Mouse (Mus musculus) stomach, postnatal 0 days (tissue): ENCODE results near the gene Rsc1a1. TPM values are rescaled to one million over a fixed set of nuclear protein-coding genes. Genes with fewer than 3 reads are reported as not detected.

Source experiments
- ATAC-seq: fragments of 200-750 bp; cut with Nextera tagmentation; 2 replicates; pipeline ENCODE4 v1.8.0; 2017; ENCODE audit not compliant: low FRiP score, low TSS enrichment
- DNase-seq: peaks from one replicate; pipeline ENCODE4 v3.0.0-alpha.2; 2016; ENCODE audit warnings: low spot score
- H3K27ac ChIP-seq: fragments of 300-500 bp; sonication (generic); replicated peaks from 2 replicates; pipeline ENCODE4 v1.5.1; 2014; ENCODE audit warnings: mild to moderate bottlenecking, control low read depth
- H3K27me3 ChIP-seq: fragments of 300-500 bp; sonication (generic); 2 replicates; pipeline ENCODE4 v1.6.1; 2014; ENCODE audit warnings: low read length; ENCODE audit not compliant: control insufficient read depth, insufficient read depth
- H3K36me3 ChIP-seq: fragments of 300-500 bp; sonication (generic); 2 replicates; pipeline ENCODE4 v1.6.1; 2014; ENCODE audit warnings: low read length, mixed read lengths; ENCODE audit not compliant: control insufficient read depth, insufficient read depth
- H3K4me1 ChIP-seq: fragments of 300-500 bp; sonication (generic); replicated peaks from 2 replicates; pipeline ENCODE4 v1.6.1; 2014; ENCODE audit warnings: antibody characterized with exemption; ENCODE audit not compliant: control insufficient read depth, insufficient read depth
- H3K4me2 ChIP-seq: fragments of 300-500 bp; sonication (generic); replicated peaks from 2 replicates; pipeline ENCODE4 v1.6.1; 2014; ENCODE audit warnings: low read depth, mild to moderate bottlenecking, control low read depth, moderate library complexity
- H3K4me3 ChIP-seq: fragments of 300-500 bp; sonication (generic); 2 replicates; pipeline ENCODE4 v1.5.1; 2014; ENCODE audit warnings: low read depth, low read length, control low read depth
- H3K9ac ChIP-seq: fragments of 300-500 bp; sonication (generic); 2 replicates; pipeline ENCODE4 v1.6.1; 2014; ENCODE audit warnings: mild to moderate bottlenecking, low read length, control low read depth, mixed read lengths
- H3K9me3 ChIP-seq: fragments of 300-500 bp; sonication (generic); 2 replicates; pipeline ENCODE4 v1.6.1; 2016; ENCODE audit warnings: low read length; ENCODE audit not compliant: control insufficient read depth
- CTCF ChIP-seq: IDR thresholded peaks from 2 replicates; pipeline ENCODE4 v1.5.1; 2016; ENCODE audit warnings: antibody characterized with exemption, low read depth, mild to moderate bottlenecking, moderate library complexity
- EP300 ChIP-seq: optimal IDR thresholded peaks from 2 replicates; pipeline ENCODE3; 2016; ENCODE audit warnings: antibody characterized with exemption
- WGBS: fragments of 180-500 bp; shearing (Covaris S2); extraction: QIAGEN DNeasy Blood & Tissue Kit; methylation state at CpG from one replicate; pipeline ENCODE4 v1.1.7; 2014; 5-methylcytosine and 5-hydroxymethylcytosine counted together
- polyA plus RNA-seq: library from polyadenylated mRNA; unstranded; fragments of >200 nt; fragmentation: Nextera tagmentation; extraction: Ambion mirVana; gene quantifications from 2 replicates; pipeline ENCODE4 v1.2.1, GENCODE M21; 2015

The Rsc1a1 gene
- polyA plus RNA-seq, 1 experiment from 2014 or later: not detected

- Histone ChIP-seq H3K9me3 (no peaks in the 10 kb centered on the region), H3K4me2 (no peak overlapping the region), H3K4me3 (no peak overlapping the region), H3K27ac (no peak overlapping the region), H3K9ac (no peak overlapping the region), H3K36me3 (peaks cover 10% of the 10 kb centered on the region), H3K4me1 (no peaks in the 10 kb centered on the region), H3K27me3 (no peaks in the 10 kb centered on the region)
- TF ChIP-seq CTCF: no peak
- peak; percentile 40 for DNase-seq
- peak; percentile 36 for ATAC-seq
- WGBS: 77% methylated on average over 25 of the region's 25 CpGs
These were observed 43.2 kb downstream of the Rsc1a1 start for GRCm38 (mm10) chr4:141641961-141642811.

GRCm38 (mm10) chr4:141641353-141641771 lies 44.0 kb downstream of the Rsc1a1 start:
- Histone ChIP-seq H3K4me1 (no peaks in the 10 kb centered on the region), H3K4me3 (no peak overlapping the region), H3K27me3 (no peaks in the 10 kb centered on the region), H3K4me2 (no peak overlapping the region), H3K27ac (0 out of 2 replicates have a peak overlapping the region, but pooled peaks have one; percentile 13), H3K9ac (no peak overlapping the region), H3K9me3 (no peaks in the 10 kb centered on the region), H3K36me3 (peaks cover 17% of the 10 kb centered on the region)
- WGBS: 91% methylated on average over 7 of the region's 7 CpGs
- TF ChIP-seq CTCF (no peak), EP300 (no peak)
- no peak for DNase-seq
- peak; percentile 10; the same call in 1 of the 2 replicates for ATAC-seq

GRCm38 (mm10) chr4:141639474-141639873 lies 45.9 kb downstream of the Rsc1a1 start:
- no peak for DNase-seq
- H3K9me3 ChIP-seq: no peaks in the 10 kb centered on the region
- no peak overlapping the region for H3K9ac ChIP-seq
- H3K4me2 ChIP-seq: no peak overlapping the region
- no peak for ATAC-seq
- peaks cover 17% of the 10 kb centered on the region for H3K36me3 ChIP-seq
- H3K4me1 ChIP-seq: no peaks in the 10 kb centered on the region
- H3K4me3 ChIP-seq: no peak overlapping the region
- TF ChIP-seq EP300: no peak
- TF ChIP-seq CTCF: 0 out of 2 replicates have a peak, but pooled peaks have one; percentile 13
- H3K27me3 ChIP-seq: no peaks in the 10 kb centered on the region
- no peak overlapping the region for H3K27ac ChIP-seq
- WGBS: 78% methylated on average over 11 of the region's 11 CpGs

- ATAC-seq (no peak), DNase-seq (no peak)
- Histone ChIP-seq H3K27ac (no peak overlapping the region), H3K4me1 (no peaks in the 10 kb centered on the region), H3K36me3 (peaks cover 19% of the 10 kb centered on the region), H3K4me3 (no peak overlapping the region), H3K27me3 (no peaks in the 10 kb centered on the region), H3K9ac (no peak overlapping the region), H3K9me3 (no peaks in the 10 kb centered on the region), H3K4me2 (no peak overlapping the region)
- 93% methylated on average over 5 of the region's 5 CpGs for WGBS
- TF ChIP-seq CTCF (no peak), EP300 (no peak)
These were observed 48.7 kb downstream of the Rsc1a1 start for GRCm38 (mm10) chr4:141636693-141637092.

- no peaks in the 10 kb centered on the region for H3K9me3 ChIP-seq
- no peak overlapping the region for H3K9ac ChIP-seq
- DNase-seq: no peak
- WGBS: 85% methylated on average over 9 of the region's 9 CpGs
- H3K4me3 ChIP-seq: no peak overlapping the region
- no peaks in the 10 kb centered on the region for H3K4me1 ChIP-seq
- H3K27me3 ChIP-seq: no peaks in the 10 kb centered on the region
- no peak for ATAC-seq
- TF ChIP-seq EP300 (no peak), CTCF (no peak)
- H3K27ac ChIP-seq: no peak overlapping the region
- no peak overlapping the region for H3K4me2 ChIP-seq
- peaks cover 26% of the 10 kb centered on the region for H3K36me3 ChIP-seq
These were observed 49.4 kb downstream of the Rsc1a1 start for GRCm38 (mm10) chr4:141635991-141636390.

Other genes with a start within 250 kb of the Rsc1a1 start
- gene Srarp, start 249.5 kb downstream of the Rsc1a1 start, polyA plus RNA-seq: not detected in 2 replicates
- 13.3 and 16.8 TPM in 2 replicates for gene Zbtb17, start 240.9 kb downstream of the Rsc1a1 start, polyA plus RNA-seq
- 2.9 and 3.2 TPM in 2 replicates for gene Spen, start 147.0 kb downstream of the Rsc1a1 start, polyA plus RNA-seq
- 45.1 and 49.2 TPM in 2 replicates for gene Fblim1, start 79.5 kb downstream of the Rsc1a1 start, polyA plus RNA-seq
- 2.2 and 2.3 TPM in 2 replicates for gene Tmem82, start 67.0 kb downstream of the Rsc1a1 start, polyA plus RNA-seq
- gene Slc25a34, start 61.8 kb downstream of the Rsc1a1 start, polyA plus RNA-seq: 1.6 and 1.8 TPM in 2 replicates
- gene Plekhm2, start 20.7 kb downstream of the Rsc1a1 start, polyA plus RNA-seq: 3.5 and 4.3 TPM in 2 replicates
- gene Ddi2, start 37.8 kb upstream of the Rsc1a1 start, polyA plus RNA-seq: 14.4 TPM in 2 replicates
- gene Agmat, start 61.1 kb upstream of the Rsc1a1 start, polyA plus RNA-seq: 0.13 and 0.34 TPM in 2 replicates
- gene Dnajc16, start 105.3 kb upstream of the Rsc1a1 start, polyA plus RNA-seq: 2.9 and 3.1 TPM in 2 replicates
- gene Casp9, start 108.0 kb upstream of the Rsc1a1 start, polyA plus RNA-seq: 9.8 and 10.8 TPM in 2 replicates
- 18.1 and 22.4 TPM in 2 replicates for gene Cela2a, start 140.6 kb upstream of the Rsc1a1 start, polyA plus RNA-seq
- not detected in 2 replicates for gene Ctrc, start 160.8 kb upstream of the Rsc1a1 start, polyA plus RNA-seq
- 111 and 121 TPM in 2 replicates for gene Efhd2, start 189.3 kb upstream of the Rsc1a1 start, polyA plus RNA-seq